Mouse (Mus musculus) gastrocnemius, postnatal 14 days (tissue): ENCODE measurements at regions not wholly inside any gene's neighbourhood (a gene's known extent, or its start where the extent isn't known, plus 50 kb on each side); places are given as distances from the start of the nearest gene placed in this dataset.
"Not testable (repeated sequence)": the region's sequence is repeated elsewhere in the genome, so short reads cannot be mapped to it uniquely, and the experiment has no call there.

ENCODE experiments used
- DNase-seq: peaks from one replicate; pipeline ENCODE4 v3.0.0; 2021; ENCODE audit warnings: mixed read lengths
- intact Hi-C: fragments of 180-260 bp; cut with DNase I; formaldehyde crosslinking; loops from one replicate; pipeline ENCODE4 v1.15.1; 2025; ENCODE audit warnings: low total_unique reads

GRCm38 (mm10) chr5:45382804-45383203 lies 67.2 kb downstream of the Qdpr start:
- DNase-seq: no peak
- intact Hi-C loops: no loop called here

- DNase-seq: no peak
- intact Hi-C loops: no loop called here
Measured at GRCm38 (mm10) chr5:45378486-45378885, 71.5 kb downstream of the Qdpr start.

- intact Hi-C loops: no loop called here
Measured at GRCm38 (mm10) chr5:45373069-45373468, 77.0 kb downstream of the Qdpr start.

GRCm38 (mm10) chr5:45368451-45368850 lies 81.6 kb downstream of the Qdpr start:
- intact Hi-C loops: no loop called here
- no peak for DNase-seq

More at GRCm38 (mm10) chr5:45373069-45373468, 77.0 kb downstream of the Qdpr start:
- DNase-seq: no peak

- intact Hi-C loops: no loop called here
- no peak for DNase-seq
Measured at GRCm38 (mm10) chr5:45360189-45360588, 89.8 kb downstream of the Qdpr start.

- no peak for DNase-seq
Measured at GRCm38 (mm10) chr5:45340411-45340810, 109.6 kb downstream of the Qdpr start.

GRCm38 (mm10) chr5:45336801-45337200 lies 113.2 kb downstream of the Qdpr start:
- intact Hi-C loops: no loop called here
- no peak for DNase-seq

More at GRCm38 (mm10) chr5:45340411-45340810, 109.6 kb downstream of the Qdpr start:
- intact Hi-C loops: no loop called here

- DNase-seq, intact Hi-C loops: not testable (repeated sequence)
Measured at GRCm38 (mm10) chr5:45324468-45324867, 125.6 kb downstream of the Qdpr start.

GRCm38 (mm10) chr5:45323500-45323899 lies 126.5 kb downstream of the Qdpr start:
- no peak for DNase-seq
- intact Hi-C loops: no loop called here

- DNase-seq: no peak
- intact Hi-C loops: no loop called here
Measured at GRCm38 (mm10) chr5:45318026-45318425, 132.0 kb downstream of the Qdpr start.

- DNase-seq: no peak
Measured at GRCm38 (mm10) chr5:45301120-45301519, 148.9 kb downstream of the Qdpr start.

GRCm38 (mm10) chr5:45298872-45299271 lies 151.2 kb downstream of the Qdpr start:
- intact Hi-C loops: no loop called here
- no peak for DNase-seq

More at GRCm38 (mm10) chr5:45301120-45301519, 148.9 kb downstream of the Qdpr start:
- intact Hi-C loops: no loop called here

GRCm38 (mm10) chr5:45295134-45295533 lies 154.9 kb downstream of the Qdpr start:
- DNase-seq: no peak
- intact Hi-C loops: no loop called here

- DNase-seq: no peak
- intact Hi-C loops: no loop called here
Measured at GRCm38 (mm10) chr5:45292833-45293546, 157.0 kb downstream of the Qdpr start.

- DNase-seq: peak; percentile 11
- intact Hi-C loops: no loop called here
Measured at GRCm38 (mm10) chr5:45292383-45292782, 157.7 kb downstream of the Qdpr start.

GRCm38 (mm10) chr5:45291752-45292151 lies 158.3 kb downstream of the Qdpr start:
- intact Hi-C loops: no loop called here
- no peak for DNase-seq

- intact Hi-C loops: no loop called here
Measured at GRCm38 (mm10) chr5:45291276-45291675, 158.8 kb downstream of the Qdpr start.

GRCm38 (mm10) chr5:45286454-45286853 lies 163.6 kb downstream of the Qdpr start:
- no peak for DNase-seq
- intact Hi-C loops: no loop called here

More at GRCm38 (mm10) chr5:45291276-45291675, 158.8 kb downstream of the Qdpr start:
- DNase-seq: no peak

- DNase-seq: no peak
- intact Hi-C loops: loop anchor here (5.0 kb wide), 1 partner anchor 982 kb away; no protein-coding TSS in a partner anchor
Measured at GRCm38 (mm10) chr5:45284680-45285079, 165.4 kb downstream of the Qdpr start.

GRCm38 (mm10) chr5:45283908-45284415 lies 166.1 kb downstream of the Qdpr start:
- intact Hi-C loops: loop anchor here (5.0 kb wide), 1 partner anchor 982 kb away; no protein-coding TSS in a partner anchor
- DNase-seq: no peak
